Mouse (Mus musculus): ENCODE data around the gene Zkscan2. TPM values are rescaled to one million over a fixed set of nuclear protein-coding genes. Genes with fewer than 3 reads are reported as not detected.

The Zkscan2 gene
- 10 to 100 TPM; 17.0 to 21.7 TPM for total RNA-seq (2021)
- long read RNA-seq, experiment 1, partial matches to known transcripts, result 0 of 8 reads
- long read RNA-seq, experiment 1, other reads (novel, unspliced or antisense), result 5 of 8 reads
- long read RNA-seq, experiment 2, partial matches to known transcripts, result 0 of 4 reads
- long read RNA-seq, experiment 2, other reads (novel, unspliced or antisense), result 3 of 4 reads

DNA sequence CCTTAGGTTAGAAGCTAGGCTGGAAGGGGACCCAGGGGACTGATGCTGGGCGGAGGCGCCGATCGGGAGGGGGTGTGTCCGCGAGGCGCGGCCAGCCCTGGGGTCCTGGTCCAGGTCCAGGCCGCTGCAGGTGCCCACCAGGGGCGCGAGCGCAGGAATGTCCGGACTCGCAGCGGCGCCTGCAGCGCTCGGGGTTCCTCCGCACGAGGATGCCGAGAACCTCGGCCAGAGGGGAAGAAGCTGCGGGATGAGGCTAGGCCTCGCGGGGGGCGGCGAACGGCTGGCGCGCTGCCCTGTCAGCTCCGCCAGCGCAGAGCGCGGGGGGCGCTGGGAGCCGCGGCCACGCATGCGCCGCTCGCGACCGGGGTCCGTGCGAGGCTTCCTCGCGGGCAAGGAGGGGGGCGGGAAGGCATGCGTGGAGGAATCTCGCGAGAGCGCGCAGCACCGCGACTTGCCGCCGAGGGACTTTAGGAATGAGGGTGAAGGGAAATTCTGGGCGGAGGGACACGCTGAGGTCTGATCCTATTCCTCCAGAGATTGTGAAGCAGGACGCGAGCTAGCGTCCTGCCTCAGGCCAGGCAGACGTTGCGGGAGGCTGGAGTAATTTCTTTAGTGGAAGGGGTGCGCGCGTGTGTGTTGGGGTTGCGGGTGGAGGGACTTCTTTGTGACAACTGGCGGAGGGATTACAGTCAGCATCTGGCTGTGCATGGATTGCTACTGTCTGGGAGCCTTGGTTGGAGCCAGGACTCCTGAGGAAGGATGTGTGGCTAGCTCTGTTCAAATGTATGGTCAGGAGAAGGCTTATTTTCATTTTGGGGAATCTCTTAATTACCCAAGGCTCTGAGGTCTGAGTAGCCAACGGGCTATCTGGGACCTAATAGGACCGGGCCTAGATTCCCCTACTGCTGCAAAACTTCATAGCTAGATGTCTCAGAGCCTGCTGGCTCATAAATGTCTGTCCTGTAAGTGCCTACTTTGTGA is at the start of gene Zkscan2:
TSS of gene Zkscan2 (minus strand) at position 211 of the 981 bp plus-strand sequence.
- DNase-seq (ENCODE audit: low spot score in 2 of 2), result peak; percentile 89 to 92

DNA sequence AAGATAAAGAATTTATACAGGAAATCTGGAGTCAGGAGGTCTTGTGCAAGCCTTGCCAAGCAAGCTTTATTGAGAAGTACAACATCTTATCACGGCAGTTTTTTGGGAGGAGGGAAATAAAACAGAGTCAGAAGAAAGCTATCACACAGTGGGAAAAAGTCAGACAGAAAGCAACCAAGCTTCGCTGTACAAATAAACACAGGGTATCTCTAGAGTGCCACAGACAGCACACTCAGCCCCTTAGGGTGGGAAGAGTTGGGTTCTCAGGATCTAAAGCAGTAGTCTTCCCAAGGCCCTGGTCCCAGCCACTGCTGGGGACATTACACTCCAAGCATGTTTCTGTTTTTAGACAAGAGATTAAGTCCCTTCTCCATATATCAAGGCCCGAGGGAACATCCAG is 28.9 kb upstream of the Zkscan2 start:
- DNase-seq (ENCODE audit: low spot score in 2 of 2), result no peak

DNA sequence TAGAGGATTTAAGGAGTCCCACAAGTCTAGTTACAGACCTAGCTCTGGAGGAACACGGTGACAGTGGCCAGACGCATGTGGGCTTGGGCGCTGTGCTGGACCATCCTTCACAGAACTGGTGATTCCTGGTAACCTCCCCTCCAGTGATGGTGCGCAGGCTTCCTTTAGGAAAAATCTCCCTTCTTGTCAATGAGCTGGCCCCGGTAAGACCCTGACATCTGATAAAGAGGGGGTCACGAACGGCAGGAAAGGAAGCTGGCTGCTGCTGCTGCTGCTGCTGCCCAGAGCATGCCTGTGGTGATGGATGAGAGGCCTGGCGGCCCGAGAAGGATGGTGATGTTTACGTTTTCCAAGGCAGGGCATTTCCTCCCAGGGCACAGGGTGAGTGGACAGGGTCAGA is 25.5 kb upstream of the Zkscan2 start:
- no peak for DNase-seq (ENCODE audit: low spot score in 2 of 2)

DNA sequence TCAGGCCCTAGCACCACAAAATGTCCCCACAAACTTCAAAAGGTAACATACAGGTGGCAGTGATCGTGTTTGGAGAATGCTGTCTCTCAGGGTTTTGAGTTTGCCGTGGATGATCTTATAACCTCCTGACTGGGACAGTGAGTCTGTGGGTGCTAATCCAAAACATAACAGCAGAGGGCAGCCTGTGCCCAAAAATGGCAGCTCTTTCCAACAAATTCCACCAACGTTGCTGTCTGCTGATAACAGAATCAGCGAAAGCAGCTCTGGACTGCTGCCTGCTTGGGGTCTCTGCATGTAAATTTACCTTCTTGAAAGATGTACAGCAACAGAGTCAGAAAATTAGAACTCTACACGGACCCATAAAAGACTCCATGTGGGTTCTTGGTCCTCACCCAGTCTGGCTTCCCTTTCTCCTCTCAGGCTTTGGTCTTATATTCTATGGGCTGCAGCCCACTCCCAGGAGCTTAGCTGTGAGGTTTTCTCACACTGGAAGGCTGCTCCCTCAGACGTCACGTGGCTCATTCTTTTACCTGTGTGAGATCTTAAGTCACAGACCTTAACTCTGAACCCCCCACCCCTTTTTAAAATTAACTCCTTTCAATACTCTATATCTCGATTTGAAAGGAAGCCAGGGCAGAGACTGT is 24.1 kb upstream of the Zkscan2 start:
- DNase-seq (ENCODE audit: low spot score in 2 of 2), result peak; percentile 82 to 88

DNA sequence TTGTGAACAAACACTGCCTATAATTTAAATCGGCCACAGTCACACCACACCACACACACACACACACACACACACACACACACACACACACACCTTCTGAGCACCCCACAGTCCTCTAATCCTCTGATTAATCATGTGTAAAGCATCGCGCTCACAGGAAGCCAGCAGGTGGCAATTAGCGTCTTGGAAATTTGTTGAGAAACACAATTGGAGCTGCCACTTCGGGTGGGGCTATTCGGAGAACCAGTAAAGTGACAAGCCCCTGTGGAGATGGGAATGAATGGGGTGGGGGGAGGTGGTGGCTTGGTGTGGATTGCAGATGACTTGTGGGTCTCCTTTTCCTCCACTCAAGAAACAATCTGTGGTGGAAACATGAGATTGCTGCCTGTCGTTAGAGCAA is 7.7 kb upstream of the Zkscan2 start:
- DNase-seq (ENCODE audit: low spot score in 2 of 2), result no peak

DNA sequence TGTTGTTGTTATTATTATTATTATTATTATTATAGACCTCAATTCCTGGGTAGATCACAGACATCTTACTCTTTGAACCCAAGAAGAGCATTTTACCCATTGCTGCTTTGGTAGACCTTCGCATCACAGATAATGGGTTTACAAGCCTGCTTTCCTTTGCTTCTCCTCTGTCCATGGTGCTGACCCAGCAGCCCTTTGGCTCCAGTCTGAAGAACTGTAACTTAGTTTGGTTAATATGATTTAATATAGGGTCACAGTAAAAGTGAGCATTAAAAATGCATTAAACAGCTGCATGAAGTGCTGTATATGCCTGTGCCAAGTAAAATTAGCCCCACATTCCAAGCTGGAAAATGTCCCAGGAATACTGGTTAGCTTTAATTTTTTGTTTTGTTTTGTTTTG is 3.1 kb upstream of the Zkscan2 start:
- no peak for DNase-seq (ENCODE audit: low spot score in 2 of 2)

DNA sequence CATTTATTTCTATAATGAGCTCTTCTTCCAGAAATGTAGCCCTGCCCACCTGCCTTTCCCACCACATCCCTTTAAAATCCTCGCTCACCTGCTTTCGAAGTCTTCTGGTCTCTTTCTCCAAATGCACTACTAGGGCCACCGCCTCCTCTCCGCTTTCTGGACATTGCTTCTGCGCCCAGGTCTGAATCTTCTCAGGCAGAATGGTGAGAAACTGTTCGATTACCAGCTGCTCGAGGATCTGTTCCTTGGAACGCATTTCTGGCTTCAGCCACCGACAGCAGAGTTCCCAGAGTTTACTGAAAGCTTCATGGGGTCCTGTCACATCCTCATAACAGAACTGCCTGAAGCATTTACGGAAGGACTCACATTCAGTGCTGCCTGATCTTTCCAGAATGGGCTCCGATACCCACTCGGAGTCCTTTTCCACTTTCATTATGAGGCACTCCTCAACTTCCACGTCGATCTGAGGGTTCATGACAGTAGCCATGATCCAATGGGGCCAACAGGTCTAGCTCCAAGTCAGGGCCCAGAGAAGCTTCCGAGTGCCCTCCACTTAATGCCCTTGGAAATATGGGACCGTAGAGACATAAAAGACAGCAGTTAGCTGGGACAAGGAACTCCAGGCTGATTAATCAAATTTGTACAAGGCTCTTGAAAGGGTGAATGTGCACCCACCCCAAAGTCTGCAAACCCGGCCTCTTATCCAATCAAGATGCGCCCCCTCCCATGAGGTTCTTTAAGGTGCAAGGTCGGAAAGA is 589 bp downstream of the Zkscan2 start:
- DNase-seq (ENCODE audit: low spot score in 2 of 2), result peak; percentile 8 to 18

DNA sequence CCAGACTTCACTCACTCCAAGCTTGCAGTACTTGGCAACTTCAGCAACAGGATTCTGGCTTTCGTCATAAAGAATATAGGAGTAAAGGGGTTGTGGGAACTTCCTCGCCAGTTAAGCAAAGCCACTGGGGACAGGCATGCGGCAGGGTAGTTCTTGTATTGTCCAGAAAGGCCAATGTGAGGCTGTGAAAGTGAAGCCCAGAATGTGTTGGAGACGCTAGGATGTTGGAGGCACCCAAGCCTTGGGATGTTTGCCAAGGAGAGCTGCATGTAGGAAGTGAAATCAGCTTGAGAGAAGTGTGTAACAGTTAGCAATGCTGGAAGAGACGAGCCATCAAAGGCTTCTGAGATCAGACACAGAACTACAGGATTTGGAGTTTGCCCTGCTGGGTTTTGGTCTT is 12.5 kb downstream of the Zkscan2 start:
- DNase-seq (ENCODE audit: low spot score in 2 of 2), result peak; percentile 53 to 60

DNA sequence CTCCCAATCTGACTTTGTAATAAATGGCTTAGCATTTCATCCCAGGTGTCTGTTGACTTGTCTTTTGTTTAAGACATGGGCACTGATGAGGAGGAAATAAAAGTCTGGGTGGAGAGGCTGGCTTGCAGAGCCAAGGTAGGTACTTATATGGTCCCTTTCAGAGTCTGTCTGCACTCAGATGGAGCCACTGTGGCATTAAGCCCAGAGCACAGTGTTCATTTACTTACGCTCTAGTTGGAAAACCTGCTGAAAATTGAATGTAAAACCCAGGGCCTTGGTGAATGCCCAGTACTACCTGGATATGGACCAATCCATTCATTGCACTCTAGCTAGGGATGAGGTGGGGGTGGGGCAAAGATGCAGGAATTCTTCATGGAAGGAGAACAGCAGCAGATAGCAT is 32.3 kb downstream of the Zkscan2 start:
- DNase-seq (ENCODE audit: low spot score in 2 of 2), result no peak

DNA sequence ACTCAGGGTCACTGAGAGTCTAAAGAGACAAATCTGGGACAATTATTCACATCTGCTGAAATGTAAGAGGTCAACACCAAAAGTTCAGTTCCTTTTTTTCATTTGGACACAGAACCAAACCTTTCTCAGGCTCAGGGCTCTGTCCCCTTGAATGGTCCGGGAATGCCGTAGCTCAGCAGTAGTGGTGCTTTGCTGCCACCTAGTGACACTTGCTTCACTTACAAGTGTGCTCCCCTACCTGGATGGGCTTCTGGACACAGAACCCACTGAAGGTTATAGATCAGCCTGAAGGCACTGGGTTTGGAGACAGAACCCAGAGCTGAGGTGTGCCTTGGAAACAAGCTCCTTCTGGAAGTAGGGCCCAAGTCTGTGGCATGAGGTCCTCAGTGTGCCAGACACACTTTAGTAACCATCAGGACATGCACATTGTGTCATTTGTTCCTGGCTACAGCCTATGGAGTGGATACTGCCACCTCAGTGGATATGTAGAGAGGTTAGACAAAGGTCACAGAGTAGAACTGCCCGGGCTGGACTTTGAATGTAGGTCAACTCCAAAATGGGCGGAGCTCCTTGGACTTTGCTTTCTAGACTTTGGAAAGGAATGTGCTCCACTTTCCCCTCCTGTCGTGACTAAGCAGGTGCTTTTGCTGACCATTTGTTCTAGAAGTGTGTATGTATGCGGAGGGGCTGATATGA is 34.4 kb downstream of the Zkscan2 start:
- peak; percentile 65 to 78 for DNase-seq (ENCODE audit: low spot score in 2 of 2)

DNA sequence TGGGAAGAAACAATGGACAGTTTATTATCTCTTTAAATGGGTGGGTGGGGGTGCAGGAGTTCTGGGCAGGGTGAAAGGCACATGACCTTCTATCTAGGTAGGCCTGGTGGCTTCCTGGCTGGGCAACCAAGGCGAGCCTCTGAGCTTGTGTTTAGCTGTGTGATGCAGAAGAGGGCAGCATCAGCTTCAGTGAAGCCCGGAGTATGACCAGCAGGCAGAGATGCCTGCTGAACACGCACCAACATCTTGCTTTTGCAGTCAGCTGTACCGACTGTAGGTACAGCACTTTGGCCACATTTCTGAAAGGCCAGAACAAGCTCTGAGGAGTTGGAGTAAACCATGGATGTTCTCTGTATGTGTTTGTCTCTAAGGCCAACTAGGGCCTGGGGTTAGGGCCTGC is 36.7 kb downstream of the Zkscan2 start:
- DNase-seq (ENCODE audit: low spot score in 2 of 2), result no peak

DNA sequence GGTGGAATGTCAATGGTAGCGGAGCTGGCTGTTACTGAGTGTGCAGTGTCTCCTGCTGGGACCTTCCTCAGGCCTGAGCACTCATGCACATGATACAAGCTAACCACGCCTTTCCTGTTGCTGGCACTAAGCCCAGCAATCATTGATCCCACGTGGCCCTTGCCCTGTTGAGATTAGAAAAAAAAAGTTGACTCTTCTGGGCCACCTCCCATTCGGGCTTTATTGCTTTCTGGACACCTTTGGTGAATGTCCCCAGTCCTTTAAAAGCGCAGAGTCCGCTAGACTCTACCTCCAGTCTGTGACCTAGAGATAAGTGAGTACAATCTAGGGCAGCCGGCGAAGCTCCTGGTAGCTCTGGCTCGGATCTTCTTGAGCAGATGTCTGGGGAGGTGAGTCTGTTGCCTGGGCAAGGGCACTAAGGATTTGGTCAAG is 38.2 kb downstream of the Zkscan2 start, which contains the start of gene Aqp8:
TSS of gene Aqp8 (plus strand) at position 222 of the 432 bp plus-strand sequence.
- DNase-seq (ENCODE audit: low spot score in 2 of 2), result no peak

DNA sequence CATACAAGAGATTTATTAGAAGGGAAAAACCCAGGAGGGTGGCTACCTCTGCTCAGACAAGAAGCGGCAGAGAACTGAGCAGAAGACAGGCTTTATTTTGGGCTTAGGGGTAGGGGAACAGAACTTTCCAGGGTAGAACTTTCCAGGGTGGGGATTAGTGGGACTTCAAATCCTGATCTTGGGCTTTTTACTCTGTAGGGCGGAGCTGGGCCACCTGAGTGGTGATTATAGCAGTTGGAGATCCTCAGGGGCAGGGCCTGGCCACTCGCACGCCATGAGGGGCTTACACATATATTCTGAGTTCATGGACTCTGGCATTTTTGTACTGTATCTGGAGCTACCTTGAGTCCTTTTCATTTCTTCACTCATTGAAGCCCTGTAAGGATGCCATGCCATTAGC is 38.9 kb downstream of the Zkscan2 start:
- DNase-seq (ENCODE audit: low spot score in 2 of 2), result no peak

DNA sequence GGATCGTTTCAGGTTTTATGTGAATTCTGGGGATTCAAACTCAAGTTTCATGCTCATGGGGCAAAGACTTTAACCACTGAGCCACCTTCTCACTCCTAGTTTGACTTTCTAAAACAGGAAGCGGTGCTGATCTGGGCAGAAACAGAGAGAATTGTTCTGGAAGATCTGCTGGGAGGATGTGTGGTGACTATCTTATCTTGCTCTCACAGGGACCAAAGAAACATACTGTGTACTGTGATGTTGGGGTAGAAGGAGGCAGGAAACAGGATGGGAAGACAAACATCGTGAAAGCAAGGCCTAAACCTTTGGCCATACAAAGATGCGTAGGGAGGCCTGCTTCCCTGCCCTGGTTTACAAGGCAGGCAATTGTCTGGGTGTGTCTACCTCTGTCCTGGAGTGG is 41.0 kb downstream of the Zkscan2 start:
- no peak for DNase-seq (ENCODE audit: low spot score in 2 of 2)

DNA sequence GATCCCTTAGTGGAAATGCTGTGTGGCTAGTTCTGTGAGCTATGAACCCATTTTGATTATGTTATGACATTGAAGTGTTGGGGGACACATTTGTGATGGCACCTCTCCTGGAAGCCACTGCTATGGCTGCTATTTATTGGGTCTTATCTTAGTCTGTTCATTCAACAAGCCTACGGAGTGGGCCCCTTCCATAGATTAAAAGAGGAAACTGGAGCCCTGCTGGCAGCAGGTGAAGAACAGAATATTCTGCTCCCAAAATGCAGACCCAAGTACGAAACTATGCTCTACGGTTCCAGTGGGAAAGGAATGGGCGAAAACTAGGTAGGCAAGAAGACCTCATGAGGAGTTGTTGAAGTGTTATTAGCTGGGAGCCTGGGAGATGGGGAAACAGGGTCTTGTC is 41.9 kb downstream of the Zkscan2 start:
- DNase-seq (ENCODE audit: low spot score in 2 of 2), result no peak

DNA sequence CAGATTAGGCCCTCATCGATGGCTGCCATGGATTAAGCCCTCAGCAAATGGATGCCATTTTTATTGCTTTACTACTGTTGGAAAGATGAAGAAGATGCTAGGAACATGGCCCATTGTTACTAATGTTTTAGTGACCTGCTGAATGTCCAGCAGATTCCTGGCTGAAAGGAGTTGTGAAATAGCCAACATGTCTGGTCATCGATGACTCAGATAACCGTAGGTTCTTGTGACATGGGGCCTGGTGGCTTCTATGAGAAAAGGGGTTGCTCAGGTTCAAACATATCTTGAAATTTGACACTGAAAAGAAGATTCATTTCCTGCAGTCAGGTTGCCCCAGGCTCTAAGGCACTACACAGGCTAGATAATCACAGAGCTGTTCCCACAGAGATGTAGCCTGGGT is 45.2 kb downstream of the Zkscan2 start:
- DNase-seq (ENCODE audit: low spot score in 2 of 2), result no peak

DNA sequence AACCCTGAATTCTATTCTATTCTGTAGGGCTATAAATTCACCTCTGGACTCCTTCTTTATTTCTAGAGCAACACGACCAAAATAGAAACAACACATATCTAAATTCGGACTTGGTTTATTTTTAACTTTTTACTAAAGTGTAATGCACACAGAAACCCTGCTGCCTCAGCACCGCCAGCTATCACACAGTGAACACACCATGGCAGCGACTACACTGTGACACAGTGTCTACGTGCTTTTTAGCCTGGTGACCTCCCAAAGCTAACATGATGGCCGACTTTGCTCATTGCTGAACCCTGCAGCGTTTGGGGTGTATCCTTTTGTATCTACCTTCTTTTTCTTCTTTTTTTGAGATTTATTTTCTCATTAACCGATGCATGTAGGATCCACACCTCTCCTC is 47.2 kb downstream of the Zkscan2 start:
- DNase-seq (ENCODE audit: low spot score in 2 of 2), result no peak

DNA sequence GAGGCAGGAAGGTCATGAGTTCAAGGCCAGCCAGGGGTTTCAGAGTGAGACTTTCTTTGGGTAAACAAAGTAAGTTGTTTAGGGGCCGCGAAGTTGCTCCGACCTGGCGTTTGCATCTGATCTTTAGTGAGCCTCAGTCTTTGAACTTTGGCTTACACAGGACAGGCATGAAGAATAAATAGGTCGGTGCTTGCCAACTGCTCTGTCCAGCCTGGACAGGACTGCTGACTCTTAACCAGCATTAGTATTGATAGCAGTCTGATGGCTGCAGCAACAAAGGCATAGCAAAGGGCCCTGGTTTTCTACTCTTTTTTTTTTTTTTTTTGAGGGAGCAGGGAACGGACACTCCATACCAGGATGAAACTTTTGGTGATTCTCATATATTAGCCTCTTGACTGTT is 47.7 kb downstream of the Zkscan2 start:
- no peak for DNase-seq (ENCODE audit: low spot score in 2 of 2)

DNA sequence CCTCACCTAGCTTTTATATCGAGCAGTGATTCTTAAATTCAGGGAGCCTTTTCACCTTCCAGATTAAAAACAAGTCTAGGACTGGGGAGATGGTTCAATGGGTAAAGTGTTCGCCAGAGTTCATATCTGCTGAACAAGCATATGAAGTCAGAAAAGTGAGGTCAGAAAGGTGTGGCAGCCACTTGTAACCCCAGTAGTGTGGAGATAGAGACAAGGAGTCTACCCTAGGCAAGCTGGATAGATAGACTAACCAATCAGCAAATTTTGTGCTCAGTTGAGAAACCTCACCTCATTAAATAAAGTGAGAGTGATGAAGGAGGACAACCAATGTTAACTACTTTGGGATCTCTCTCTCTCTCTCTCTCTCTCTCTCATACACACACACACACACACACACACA is 49.7 kb downstream of the Zkscan2 start:
- no peak for DNase-seq (ENCODE audit: low spot score in 2 of 2)

DNA sequence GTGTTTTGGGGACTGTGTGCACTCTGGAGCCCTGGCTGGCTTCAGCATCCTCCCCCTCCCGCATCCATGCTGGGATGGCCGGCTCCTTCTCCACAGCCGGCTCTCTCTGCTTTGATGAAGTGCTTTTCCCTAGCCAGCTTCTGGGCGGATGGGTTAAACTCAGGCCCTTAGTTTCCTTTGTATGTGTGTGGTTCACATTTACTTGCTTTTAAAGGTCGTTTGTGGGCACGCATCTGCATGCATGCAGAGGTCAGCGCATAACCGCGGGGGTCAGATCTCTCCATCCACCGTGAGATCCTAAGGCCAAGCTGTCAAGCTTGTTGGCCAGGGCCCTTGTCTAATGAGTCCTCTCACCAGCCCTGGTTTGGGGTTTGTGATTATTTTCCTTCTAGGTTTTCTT is 50.6 kb downstream of the Zkscan2 start:
- DNase-seq (ENCODE audit: low spot score in 2 of 2), result no peak

DNA sequence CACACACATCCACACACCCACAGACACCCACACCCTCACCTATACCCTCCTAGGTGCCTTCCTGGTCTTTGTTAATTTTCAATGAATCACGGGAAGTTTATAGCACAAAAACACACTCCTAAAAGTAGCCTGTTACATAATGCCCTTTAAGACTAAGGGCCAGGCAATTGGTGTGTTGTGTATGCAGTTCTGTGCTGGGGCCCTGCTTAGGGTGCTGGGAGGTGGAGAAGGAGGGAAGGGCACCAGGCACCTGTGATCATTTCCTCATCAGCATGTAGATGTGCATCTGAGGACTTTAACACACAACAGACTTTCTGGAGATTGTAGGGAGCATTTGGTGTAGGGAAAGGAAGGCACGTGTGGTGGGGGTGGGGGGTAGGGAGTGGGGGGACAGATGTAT is 51.5 kb downstream of the Zkscan2 start:
- DNase-seq (ENCODE audit: low spot score in 2 of 2), result no peak
